Mouse (Mus musculus) c-Kit-negative CD71-positive TER-119-positive erythroid progenitor cells, embryonic 14.5 days (primary cell): ENCODE results near the gene Cyp3a11.
"Not testable (repeated sequence)": the region's sequence is repeated elsewhere in the genome, so short reads cannot be mapped to it uniquely, and the experiment has no call there.

Experiments used
- DNase-seq: peaks from one replicate; pipeline ENCODE4 v3.0.0-alpha.2; 2013; ENCODE audit warnings: low read depth, low spot score

Gene Cyp3a11

DNA sequence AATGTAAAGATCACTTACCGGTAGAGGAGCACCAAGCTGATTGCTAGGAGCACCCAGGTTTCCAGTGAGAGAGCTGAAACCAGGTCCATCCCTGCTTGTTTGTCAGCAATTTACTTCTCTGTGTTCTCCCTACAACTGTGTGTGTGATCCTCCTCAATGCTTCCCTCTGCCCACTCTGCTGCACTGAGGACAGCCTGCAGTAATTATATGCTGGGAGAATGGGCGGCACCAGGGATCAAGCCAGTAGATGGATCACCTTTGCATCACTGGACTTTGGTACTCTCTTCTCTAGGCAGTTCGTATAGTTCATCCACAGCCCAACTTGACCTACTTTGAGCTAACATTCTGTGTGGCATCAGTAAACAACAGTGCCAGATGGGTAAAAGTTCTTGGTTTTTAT is at the start of gene Cyp3a11:
Cyp3a11 (minus strand) TSS at position 277 of the 400 bp plus-strand sequence.
- no peak for DNase-seq

DNA sequence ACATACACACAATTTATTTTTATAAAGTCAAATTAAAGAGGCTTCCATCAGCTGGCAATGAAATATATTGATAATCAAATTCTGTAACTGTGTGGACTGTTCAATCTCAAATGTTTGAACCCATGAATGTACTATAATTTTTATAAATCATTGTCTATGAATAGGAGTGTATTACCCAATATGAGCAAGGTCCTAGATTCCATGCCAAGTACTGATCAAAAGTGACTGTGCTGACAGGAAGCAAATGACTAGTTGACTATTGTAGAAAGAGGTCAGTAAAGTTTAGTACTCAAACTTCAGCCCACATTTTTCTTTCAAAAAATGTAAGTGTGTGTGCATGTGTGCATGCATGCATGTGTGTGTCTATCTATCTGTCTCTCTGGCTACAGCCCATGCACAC is 33.1 kb upstream of the Cyp3a11 start:
- DNase-seq, result no peak

DNA sequence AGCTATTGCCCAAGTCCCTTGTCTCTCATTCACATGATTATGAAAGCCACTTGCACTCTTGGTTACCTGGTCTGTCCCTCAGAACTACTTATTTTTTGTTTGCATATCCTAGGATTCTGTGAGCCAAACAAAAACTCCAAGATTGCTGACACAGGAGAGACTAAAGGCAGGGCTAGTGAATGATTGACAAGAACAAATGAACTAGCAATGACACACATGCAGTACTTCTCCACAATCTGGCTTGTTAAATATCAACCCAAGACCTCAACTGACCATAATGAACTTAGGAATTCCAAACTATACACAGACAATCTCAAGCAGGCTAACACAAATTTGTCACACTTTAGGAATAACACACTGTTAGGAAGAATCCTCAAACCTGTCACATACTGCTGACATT is 32.0 kb upstream of the Cyp3a11 start:
- no peak for DNase-seq

DNA sequence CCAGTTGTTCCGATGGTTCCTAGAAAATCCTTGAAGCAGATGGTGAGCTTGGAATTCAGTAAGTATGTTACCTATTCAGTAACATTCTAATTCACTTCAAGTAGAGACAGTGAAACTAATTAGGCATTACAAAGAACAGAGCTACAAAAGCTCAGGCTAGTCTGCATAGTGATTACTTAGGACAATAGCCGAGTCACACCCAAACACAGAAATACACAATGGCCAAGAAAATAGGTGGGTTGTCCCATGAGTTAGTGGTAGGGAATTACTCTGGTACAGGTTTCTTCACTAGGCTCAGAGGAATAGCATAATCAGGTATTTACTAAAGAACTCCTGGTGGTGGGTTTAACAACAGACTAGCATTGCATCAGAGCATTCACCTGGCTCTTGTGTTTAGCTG is 27.2 kb upstream of the Cyp3a11 start:
- not testable (repeated sequence) for DNase-seq

DNA sequence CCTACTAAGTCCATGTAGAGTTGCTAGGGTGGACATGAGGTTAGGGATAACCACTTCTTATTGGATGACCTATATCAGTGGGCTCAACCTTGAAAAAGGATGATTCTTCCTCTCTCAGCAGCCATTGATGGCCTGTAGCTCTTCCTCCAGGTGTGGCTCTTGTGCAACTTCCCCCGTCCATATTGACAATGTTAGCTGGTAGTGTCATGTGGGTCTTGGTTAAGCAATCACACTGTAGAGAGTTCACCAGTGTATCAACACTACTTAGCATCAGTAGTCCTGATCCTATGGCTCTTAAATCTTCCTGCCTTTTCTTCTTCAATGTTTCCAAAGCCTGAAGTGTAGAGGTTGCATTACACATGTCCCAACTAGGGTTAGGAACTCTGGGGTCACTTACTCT is 24.8 kb upstream of the Cyp3a11 start:
- DNase-seq, result no peak

DNA sequence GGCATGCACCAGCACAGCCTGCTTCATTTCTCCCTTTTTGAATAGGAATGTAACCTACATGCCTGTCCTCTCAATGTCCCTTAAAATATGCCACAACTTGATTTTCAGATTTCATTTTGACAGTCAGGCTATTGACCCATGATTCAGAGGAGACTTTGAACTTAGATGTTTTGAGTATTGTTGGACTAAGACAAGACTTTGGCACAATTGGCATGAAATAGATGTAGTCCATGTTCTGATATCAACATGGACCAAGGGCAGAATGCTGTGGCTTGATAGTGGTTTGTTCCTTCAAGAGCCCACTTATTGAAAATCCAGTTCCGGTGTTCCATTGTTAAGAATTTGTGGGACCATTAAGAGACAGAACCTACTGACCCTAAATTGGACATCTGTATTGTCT is 23.6 kb upstream of the Cyp3a11 start:
- no peak for DNase-seq

DNA sequence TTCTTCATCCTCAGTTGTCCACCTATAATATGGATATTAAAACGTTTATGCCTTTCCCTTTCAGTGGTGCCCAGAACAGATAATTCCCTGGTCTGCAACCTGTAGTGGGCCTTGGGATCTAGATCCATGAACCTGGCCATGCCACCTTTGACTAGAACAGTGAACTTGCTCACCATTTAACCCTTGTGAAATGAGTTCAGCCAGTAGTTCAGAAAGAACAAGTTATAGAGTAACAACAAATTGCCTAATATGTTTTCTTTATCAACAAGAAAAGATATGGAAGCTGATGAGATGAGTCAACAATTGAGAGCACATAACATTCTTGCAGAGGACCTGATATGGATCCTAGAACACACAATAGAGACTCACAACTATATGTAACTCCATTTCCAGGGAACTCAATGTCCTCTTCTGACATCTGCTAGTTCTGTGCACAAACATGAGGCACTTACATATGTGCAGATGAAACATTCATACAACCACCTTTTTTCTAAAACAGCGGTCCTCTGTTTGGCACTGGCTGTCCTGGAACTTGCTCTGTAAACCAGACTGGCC is 20.7 kb upstream of the Cyp3a11 start:
- no peak for DNase-seq

DNA sequence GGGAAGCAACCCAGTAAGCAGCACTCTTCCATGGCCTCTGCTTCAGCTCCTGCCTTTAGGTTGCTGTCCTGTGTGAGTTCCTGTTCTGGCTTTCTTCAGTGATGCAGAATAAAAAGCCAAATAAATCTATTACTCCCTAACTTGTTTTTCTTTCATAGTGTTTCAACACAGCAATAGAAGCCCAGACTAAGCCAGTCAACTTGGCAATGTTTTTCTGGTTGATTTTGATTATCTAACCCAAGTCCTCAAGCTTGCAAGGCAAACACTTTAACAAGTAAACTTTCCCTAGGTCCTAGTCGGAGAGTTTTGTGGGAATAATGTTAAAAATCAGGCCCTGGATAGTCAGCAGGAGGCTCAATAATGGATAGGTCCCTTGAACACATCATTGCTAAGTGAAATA is 17.5 kb upstream of the Cyp3a11 start:
- no peak for DNase-seq

DNA sequence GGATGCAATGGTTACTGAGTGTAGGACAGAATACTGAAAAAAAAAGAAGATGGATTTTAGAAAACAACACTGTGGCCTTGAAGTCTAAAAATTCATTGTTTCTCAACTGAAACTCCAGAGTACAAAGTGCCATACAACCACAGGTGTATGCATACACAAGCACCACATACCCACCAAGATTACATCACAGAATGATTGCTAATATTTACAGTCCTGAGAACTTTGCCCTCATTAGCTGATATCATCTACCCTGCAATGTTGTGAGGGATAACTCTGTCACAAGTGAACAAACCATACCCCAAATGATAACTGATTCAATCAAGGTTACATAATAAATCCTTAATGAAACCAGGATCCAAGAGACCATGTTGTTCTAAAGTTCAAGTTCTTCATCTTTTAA is 1.4 kb upstream of the Cyp3a11 start:
- no peak for DNase-seq

DNA sequence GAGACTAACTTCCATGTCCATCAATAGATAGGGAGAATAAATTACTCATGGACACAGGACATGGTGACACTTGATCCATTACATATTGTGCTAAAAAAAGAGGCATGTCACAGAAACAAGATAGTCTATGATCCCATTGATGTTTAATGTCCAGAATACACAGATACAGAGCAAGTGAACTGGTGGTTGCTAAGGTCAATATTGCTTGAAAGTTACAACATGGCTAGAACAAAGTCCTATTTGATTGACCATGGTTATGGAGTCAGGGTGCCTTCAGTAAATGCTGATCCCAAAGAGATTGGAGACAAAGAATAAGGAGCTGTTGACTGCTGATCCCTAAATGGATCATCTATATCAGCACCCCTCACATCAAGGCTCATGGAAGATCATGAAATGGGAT is 12.3 kb downstream of the Cyp3a11 start:
- not testable (repeated sequence) for DNase-seq

DNA sequence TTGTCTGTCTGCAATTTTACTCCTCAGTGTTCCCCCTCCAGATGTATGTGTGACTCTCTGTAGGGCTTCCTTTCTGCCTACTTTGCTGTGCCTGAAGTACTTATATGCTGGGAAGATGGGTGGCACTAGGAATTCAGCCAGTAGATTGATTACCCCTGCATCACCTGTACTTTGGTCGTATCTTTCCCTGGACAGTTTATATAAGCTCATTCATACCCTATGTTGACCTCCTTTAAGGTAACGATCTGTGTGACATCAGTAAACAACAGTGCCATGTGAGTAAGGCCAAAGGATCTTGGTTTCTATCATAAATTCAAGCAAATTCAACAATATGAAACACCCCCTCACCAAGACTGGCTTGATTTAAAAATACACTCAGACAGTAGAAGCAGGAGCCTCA is 74.0 kb downstream of the Cyp3a11 start, which contains the start of gene Cyp3a44:
Cyp3a44 (minus strand) TSS at position 79 of the 400 bp plus-strand sequence.
- not testable (repeated sequence) for DNase-seq
